Mouse (Mus musculus): Measurements from ENCODE around the gene Mrps18b.

The Mrps18b gene

GRCm38 (mm10) chr17:35919060-35919715, 3.0 kb upstream of the Mrps18b start:
- DNase-seq (ENCODE audit: extremely low read depth, insufficient read length, low spot score) = peak; percentile 82

GRCm38 (mm10) chr17:35918276-35919059, 2.3 kb upstream of the Mrps18b start:
- DNase-seq (ENCODE audit: extremely low read depth, insufficient read length, low spot score) = peak; percentile 60

GRCm38 (mm10) chr17:35917463-35918251, 1.5 kb upstream of the Mrps18b start:
- peak; percentile 54 for DNase-seq (ENCODE audit: extremely low read depth, insufficient read length, low spot score)

- no peak for DNase-seq (ENCODE audit: extremely low read depth, insufficient read length, low spot score)
Measured at GRCm38 (mm10) chr17:35917143-35917462, 914 bp upstream of the Mrps18b start.

- DNase-seq (ENCODE audit: extremely low read depth, insufficient read length, low spot score) = no peak
Measured at GRCm38 (mm10) chr17:35915538-35916296, 472 bp downstream of the Mrps18b start.

- DNase-seq (ENCODE audit: extremely low read depth, insufficient read length, low spot score) = no peak
Measured at GRCm38 (mm10) chr17:35914975-35915374, 1.2 kb downstream of the Mrps18b start.

- peak; percentile 88 for DNase-seq (ENCODE audit: extremely low read depth, insufficient read length, low spot score)
Measured at GRCm38 (mm10) chr17:35909919-35910369, 6.2 kb downstream of the Mrps18b start, which contains the start of gene Atat1. Gene Atat1, minus strand, starts transcription at chr17:35910075.

- no peak for DNase-seq (ENCODE audit: extremely low read depth, insufficient read length, low spot score)
Measured at GRCm38 (mm10) chr17:35909186-35909918, 6.8 kb downstream of the Mrps18b start.

GRCm38 (mm10) chr17:35907609-35908008, 8.6 kb downstream of the Mrps18b start:
- DNase-seq (ENCODE audit: extremely low read depth, insufficient read length, low spot score) = no peak

- no peak for DNase-seq (ENCODE audit: extremely low read depth, insufficient read length, low spot score)
Measured at GRCm38 (mm10) chr17:35905587-35905986, 10.6 kb downstream of the Mrps18b start.

- no peak for DNase-seq (ENCODE audit: extremely low read depth, insufficient read length, low spot score)
Measured at GRCm38 (mm10) chr17:35903992-35904355, 12.2 kb downstream of the Mrps18b start.

GRCm38 (mm10) chr17:35903343-35903991, 12.7 kb downstream of the Mrps18b start:
- no peak for DNase-seq (ENCODE audit: extremely low read depth, insufficient read length, low spot score)

GRCm38 (mm10) chr17:35900636-35901035, 15.6 kb downstream of the Mrps18b start:
- DNase-seq (ENCODE audit: extremely low read depth, insufficient read length, low spot score) = no peak

- peak; percentile 38 for DNase-seq (ENCODE audit: extremely low read depth, insufficient read length, low spot score)
Measured at GRCm38 (mm10) chr17:35897644-35898573, 18.3 kb downstream of the Mrps18b start.

GRCm38 (mm10) chr17:35896781-35897643, 19.2 kb downstream of the Mrps18b start, which contains the start of gene 2310061I04Rik:
Gene 2310061I04Rik, minus strand, starts transcription at chr17:35897431.
- peak; percentile 96 for DNase-seq (ENCODE audit: extremely low read depth, insufficient read length, low spot score)

- DNase-seq (ENCODE audit: extremely low read depth, insufficient read length, low spot score) = no peak
Measured at GRCm38 (mm10) chr17:35887725-35888124, 28.5 kb downstream of the Mrps18b start.

- DNase-seq (ENCODE audit: extremely low read depth, insufficient read length, low spot score) = no peak
Measured at GRCm38 (mm10) chr17:35883777-35884176, 32.4 kb downstream of the Mrps18b start.
